Mouse (Mus musculus) MEL (cell line): Measurements from ENCODE around the gene Rgl3. TPM values are rescaled to one million over a fixed set of nuclear protein-coding genes. Genes with fewer than 3 reads are reported as not detected.

ENCODE experiments used
- DNase-seq: peaks from one replicate; pipeline ENCODE4 v3.0.0; 2011; ENCODE audit warnings: low read depth, low spot score
- H3K27ac ChIP-seq: 2 replicates; pipeline ENCODE4 v1.5.1; 2012; ENCODE audit warnings: low read depth, mild to moderate bottlenecking, control low read depth, low read length, moderate library complexity; ENCODE audit not compliant: control insufficient read depth
- H3K27me3 ChIP-seq, 2 experiments: fragments of 150-350 bp in 1 of 2; sonication (generic) in 1 of 2; 2 replicates each; pipeline ENCODE4 v1.6.1; 2012; ENCODE audit warnings: low read length in 2 of 2, mild to moderate bottlenecking in 2 of 2, improper control_type of control experiment in 1 of 2, moderate library complexity in 1 of 2; ENCODE audit not compliant: insufficient read depth in 2 of 2, control insufficient read depth in 1 of 2
- H3K36me3 ChIP-seq, 2 experiments: 2 replicates each; pipeline ENCODE4 v1.6.1; 2012 to 2014; ENCODE audit warnings: low read length in 2 of 2, improper control_type of control experiment in 1 of 2, inconsistent platforms in 1 of 2, mild to moderate bottlenecking in 1 of 2; ENCODE audit not compliant: insufficient read depth in 2 of 2, control insufficient read depth in 1 of 2
- H3K4me1 ChIP-seq, 2 experiments: fragments of 150-350 bp in 1 of 2; sonication (generic) in 1 of 2; 2 replicates each; pipeline ENCODE4 v1.6.1; 2012; ENCODE audit warnings: low read length in 2 of 2, improper control_type of control experiment in 1 of 2, mild to moderate bottlenecking in 1 of 2; ENCODE audit not compliant: insufficient read depth in 2 of 2, control insufficient read depth in 1 of 2
- H3K4me3 ChIP-seq, 2 experiments: fragments of 150-350 bp in 1 of 2; sonication (generic) in 1 of 2; 2 replicates each; pipeline ENCODE4 v1.5.1; 2012; ENCODE audit warnings: low read depth in 2 of 2, low read length in 2 of 2, mild to moderate bottlenecking in 2 of 2, moderate library complexity in 2 of 2, control low read depth in 1 of 2, improper control_type of control experiment in 1 of 2; ENCODE audit not compliant: control insufficient read depth in 1 of 2, insufficient read depth in 1 of 2
- H3K79me2 ChIP-seq: 2 replicates; pipeline ENCODE4 v1.6.1; 2012; ENCODE audit warnings: mild to moderate bottlenecking, low read length, moderate library complexity; ENCODE audit not compliant: control insufficient read depth, poor library complexity, insufficient read depth
- H3K9ac ChIP-seq: 2 replicates; pipeline ENCODE4 v1.6.1; 2012; ENCODE audit warnings: low read depth, mild to moderate bottlenecking, control low read depth, low read length, moderate library complexity; ENCODE audit not compliant: control insufficient read depth, poor library complexity, severe bottlenecking
- H3K9me3 ChIP-seq: fragments of 150-350 bp; sonication (generic); replicated peaks from 2 replicates; pipeline ENCODE4 v1.6.1; 2012; ENCODE audit warnings: mild to moderate bottlenecking, low read length, improper control_type of control experiment, moderate library complexity; ENCODE audit not compliant: insufficient read depth
- E2F4 ChIP-seq: IDR thresholded peaks from 2 replicates; pipeline ENCODE4 v1.6.1; 2011; ENCODE audit warnings: low read depth, low read length, improper control_type of control experiment, borderline replicate concordance
- GABPA ChIP-seq: IDR thresholded peaks from 2 replicates; pipeline ENCODE4 v1.6.1; 2012; ENCODE audit warnings: low read depth, mild to moderate bottlenecking, inconsistent platforms, low read length, improper control_type of control experiment, moderate library complexity
- KAT2A ChIP-seq: conservative IDR thresholded peaks from 2 replicates; pipeline ENCODE4 v1.6.1; 2012; ENCODE audit warnings: low read depth, low read length, improper control_type of control experiment, inconsistent platforms
- MXI1 ChIP-seq: IDR thresholded peaks from 2 replicates; pipeline ENCODE4 v1.6.1; 2011; ENCODE audit warnings: mild to moderate bottlenecking, low read depth, low read length, improper control_type of control experiment
- NRF1 ChIP-seq: IDR thresholded peaks from 2 replicates; pipeline ENCODE4 v1.6.1; 2014; ENCODE audit warnings: low read depth, mild to moderate bottlenecking, inconsistent platforms, low read length, improper control_type of control experiment, moderate library complexity; ENCODE audit not compliant: poor library complexity, insufficient read depth, severe bottlenecking
- POLR2A ChIP-seq, 2 experiments: IDR thresholded peaks; 2 replicates each; pipeline ENCODE4 v1.6.1; 2011 to 2012; ENCODE audit warnings: low read length in 2 of 2, mild to moderate bottlenecking in 2 of 2, control low read depth in 1 of 2, improper control_type of control experiment in 1 of 2, low read depth in 1 of 2, moderate library complexity in 1 of 2; ENCODE audit not compliant: control insufficient read depth in 1 of 2, insufficient read depth in 1 of 2, poor library complexity in 1 of 2
- POLR2AphosphoS5 ChIP-seq: IDR thresholded peaks from 2 replicates; pipeline ENCODE4 v1.6.1; 2012; ENCODE audit warnings: low read depth, borderline replicate concordance, mild to moderate bottlenecking, inconsistent platforms, low read length, moderate library complexity, mixed read lengths
- TAL1 ChIP-seq: IDR thresholded peaks from 2 replicates; pipeline ENCODE4 v1.6.1; 2012; ENCODE audit warnings: mild to moderate bottlenecking, inconsistent platforms, low read length, moderate library complexity, mixed read lengths
- TBP ChIP-seq: IDR thresholded peaks from 2 replicates; pipeline ENCODE4 v1.8.0; 2011; ENCODE audit warnings: low read depth, low read length, improper control_type of control experiment
- TCF12 ChIP-seq: IDR thresholded peaks from 2 replicates; pipeline ENCODE4 v1.6.1; 2014; ENCODE audit warnings: low read depth, mild to moderate bottlenecking, inconsistent platforms, low read length, improper control_type of control experiment, moderate library complexity
- USF1 ChIP-seq: IDR thresholded peaks from 2 replicates; pipeline ENCODE4 v1.6.1; 2014; ENCODE audit warnings: low read depth, mild to moderate bottlenecking, inconsistent platforms, low read length, improper control_type of control experiment, moderate library complexity
- polyA plus RNA-seq, 2 experiments: library from polyadenylated mRNA; stranded (reverse) in 1 of 2; unstranded in 1 of 2; fragments of >175 nt in 1 of 2; fragments of >200 nt in 1 of 2; gene quantifications; 2 replicates each; pipeline versions ENCODE4 v1.2.1 to v1.2.4; 2012; ENCODE audit warnings: low replicate concordance in 2 of 2, low read depth in 1 of 2; ENCODE audit not compliant: insufficient read length in 2 of 2, insufficient read depth in 1 of 2, missing spikeins in 1 of 2
- total RNA-seq: library from RNA; depleted of rRNA; stranded (reverse); fragments of 300-350 nt; gene quantifications from 2 replicates; pipeline ENCODE4 v1.2.3, GENCODE M21; 2012

The Rgl3 gene
- total and polyA plus RNA-seq, 3 experiments = not detected

DNA sequence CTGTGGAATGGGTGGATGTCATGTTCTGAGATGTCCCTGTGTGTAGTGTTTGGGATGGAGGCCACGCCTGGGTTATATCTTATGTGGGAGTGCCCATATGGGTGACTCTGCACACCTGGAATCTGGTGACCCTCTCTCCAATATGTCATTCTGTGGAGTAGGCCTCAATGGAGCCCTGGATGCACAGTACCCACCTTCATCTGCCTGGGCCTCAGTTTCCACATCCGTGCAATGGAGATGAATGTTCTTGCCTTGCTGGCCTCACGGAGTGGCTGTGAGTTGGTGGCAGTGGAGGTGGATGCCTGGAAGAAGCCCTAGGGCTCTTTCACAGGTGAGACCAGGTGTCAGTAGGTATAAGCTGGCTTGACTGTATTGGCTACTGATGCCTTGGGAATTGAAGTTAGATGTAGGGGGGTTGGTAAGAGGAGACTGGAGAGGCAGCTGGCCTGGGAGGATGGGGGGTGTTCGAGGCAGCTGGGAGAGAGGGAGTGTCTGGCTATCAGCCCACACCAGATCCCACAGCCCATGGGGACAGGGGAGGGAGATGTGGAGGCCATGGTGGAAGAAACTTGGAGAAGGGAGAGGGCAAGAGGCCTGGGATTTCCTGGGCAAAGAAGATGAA, 50.9 kb downstream of the Rgl3 start:
- no peaks in the 10 kb centered on the region for H3K9me3 ChIP-seq
- no peak overlapping the region for H3K9ac ChIP-seq
- no peak overlapping the region for H3K4me3 ChIP-seq
- peaks cover 10 to 13% of the 10 kb centered on the region in 2 experiments for H3K4me1 ChIP-seq
- H3K27ac ChIP-seq = no peak overlapping the region
- H3K79me2 ChIP-seq = no peaks in the 10 kb centered on the region
- TF ChIP-seq POLR2A (IDR thresholded peaks at IDR 0.05; ENCODE audit: control insufficient read depth in 1 of 2, insufficient read depth in 1 of 2, low read depth in 1 of 2, low read length in 2 of 2, poor library complexity in 1 of 2) (no peak), TAL1 (no peak), NRF1 (no peak), TBP (no peak)
- TF ChIP-seq, all 39 proteins: peak for 0
- H3K36me3 ChIP-seq = peaks cover 0 to 10% of the 10 kb centered on the region in 2 experiments; a peak in 2 of 4 replicates
- no peak for DNase-seq
- no peaks in the 10 kb centered on the region for H3K27me3 ChIP-seq

DNA sequence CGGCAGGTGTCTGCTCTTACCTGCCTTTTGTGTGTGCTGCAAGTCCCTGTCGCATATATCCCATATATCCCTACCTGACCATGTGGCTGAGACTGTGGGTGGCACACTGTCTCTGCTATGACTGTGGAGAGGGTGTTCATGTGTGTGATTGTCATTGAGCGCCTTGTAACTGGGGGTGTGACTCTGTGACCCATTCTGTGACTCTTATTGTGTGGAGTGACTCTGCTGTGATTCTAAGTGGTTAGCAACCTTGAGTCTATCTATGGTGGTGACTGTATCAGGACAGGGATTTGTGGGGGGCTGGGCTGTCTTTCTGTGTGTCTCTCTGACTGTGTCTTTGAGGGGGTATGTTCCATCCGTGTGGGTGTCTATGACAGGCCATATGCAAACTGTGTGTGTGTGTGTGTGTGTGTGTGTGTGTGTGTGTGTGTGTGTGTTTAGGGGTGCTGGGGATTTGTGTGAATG, 51.5 kb downstream of the Rgl3 start:
- Histone ChIP-seq H3K36me3 (peaks cover 0 to 10% of the 10 kb centered on the region in 2 experiments; a peak in 2 of 4 replicates), H3K9ac (no peak overlapping the region), H3K4me3 (no peak overlapping the region), H3K27ac (no peak overlapping the region), H3K9me3 (no peaks in the 10 kb centered on the region), H3K27me3 (no peaks in the 10 kb centered on the region), H3K79me2 (no peaks in the 10 kb centered on the region), H3K4me1 (peaks cover 10 to 17% of the 10 kb centered on the region in 2 experiments)
- TF ChIP-seq KAT2A (no peak), MXI1 (no peak), TCF12 (no peak), E2F4 (no peak), TBP (no peak), POLR2AphosphoS5 (no peak), USF1 (no peak), TAL1 (no peak), GABPA (no peak)
- peak; percentile 45 for DNase-seq
